10 mouse cellular contexts compared by ENCODE assay signal in genomic region chr16:92608180-92608960, GRCm38 (mm10).
DNase-seq lines count a peak whose midpoint lies in the region; ATAC-seq and TF ChIP-seq lines count a peak whose summit lies in the region.
"Had no signal": no experiment of that assay in that cellular context is flagged by ENCODE, and none has a peak within 500 bp of the region (broad histone marks: within the 10 kb centered on the region; RNA-seq: fewer than 3 reads in every experiment).

No protein-coding gene starts in this region.

- H3K4me2 ChIP-seq in kidney, embryonic 16.5 days (replicated peaks; ENCODE audit: low read depth, low read length), result 0 out of 2 replicates have a peak overlapping the region, but pooled peaks have one; percentile 8

- peaks cover 35% of the 10 kb centered on the region for H3K4me1 ChIP-seq in kidney, embryonic 16.5 days (ENCODE audit: insufficient read depth, low read length)
- H3K4me1 ChIP-seq in ES-E14 (ENCODE audit: control insufficient read depth in 2 of 2, insufficient read depth in 2 of 2, low read length in 2 of 2, poor library complexity in 1 of 2), result no peaks in the 10 kb centered on the region

- no peak for ATAC-seq in kidney, embryonic 16.5 days (ENCODE audit: low FRiP score, low TSS enrichment)
- peak; percentile 61 for ATAC-seq in megakaryocyte-erythroid progenitor cell, adult 5-6 weeks (replicated peaks; ENCODE audit: low FRiP score, low TSS enrichment, poor library complexity, severe bottlenecking)

- no peak overlapping the region for H3K4me3 ChIP-seq in kidney, embryonic 16.5 days (ENCODE audit: low read length)
- H3K4me3 ChIP-seq in ES-E14 (ENCODE audit: insufficient read depth in 1 of 2, low read depth in 1 of 2, low read length in 2 of 2, poor library complexity in 1 of 2, severe bottlenecking in 1 of 2), result no peak overlapping the region

- WGBS in kidney, embryonic 16.5 days, result 39% methylated on average over 14 of the region's 14 CpGs

- DNase-seq in kidney, postnatal 10 days, result no peak
- no peak for DNase-seq in ES-E14 (ENCODE audit: low read depth, low spot score)
- peak; percentile 59 for DNase-seq in fibroblast of lung, adult 2 months (ENCODE audit: low read depth)
- DNase-seq in heart, postnatal 10 days, result no peak
- DNase-seq in gastrocnemius, adult 8-10 months (ENCODE audit: low spot score in 2 of 2), result no peak
- no peak for DNase-seq in yolk sac, embryonic 10.5 days (ENCODE audit: low spot score)
- DNase-seq: cerebellum, adult 9-11 months; heart, postnatal 14 days had no signal

- peaks cover 12% of the 10 kb centered on the region; the same call in 1 of the 2 replicates for H3K27me3 ChIP-seq in kidney, embryonic 16.5 days (ENCODE audit: insufficient read depth, low read length)

- H3K27ac ChIP-seq in kidney, embryonic 16.5 days (ENCODE audit: low read length), result no peak overlapping the region
- no peak overlapping the region for H3K27ac ChIP-seq in ES-E14 (ENCODE audit: insufficient read depth, low read depth, low read length, poor library complexity, severe bottlenecking)

- H3K9me3 ChIP-seq in kidney, embryonic 16.5 days (ENCODE audit: low read length), result no peaks in the 10 kb centered on the region
- H3K9me3 ChIP-seq in ES-E14 (ENCODE audit: control insufficient read depth, insufficient read depth, low read depth, low read length), result no peaks in the 10 kb centered on the region

- intact Hi-C loops in heart, postnatal 10 days (cut with DNase I), result loop anchor here (5.0 kb wide), 1 partner anchor 41 kb away; no protein-coding TSS in a partner anchor

- in situ Hi-C loops in ES-E14 (cut with MboI; ENCODE audit: low sequenced_read_pairs in 2 of 2, unreplicated experiment in 2 of 2), result no loop called here

- H3K9ac ChIP-seq in kidney, embryonic 16.5 days (replicated peaks; ENCODE audit: low read length), result no peak overlapping the region
- no peak overlapping the region for H3K9ac ChIP-seq in ES-E14 (ENCODE audit: insufficient read depth, low read depth, low read length, poor library complexity, severe bottlenecking)

- H3K36me3 ChIP-seq in kidney, embryonic 16.5 days (ENCODE audit: insufficient read depth, low read length), result no peaks in the 10 kb centered on the region
- no peaks in the 10 kb centered on the region for H3K36me3 ChIP-seq in ES-E14 (ENCODE audit: control insufficient read depth, insufficient read depth, low read length, poor library complexity, severe bottlenecking)

TF ChIP-seq in ES-E14, 5 proteins besides CTCF, POLR2A, EP300 and RAD21:
- TF ChIP-seq ZNF384 (IDR thresholded peaks at IDR 0.05; ENCODE audit: low read depth, low read length) (no peak), CHD2 (IDR thresholded peaks at IDR 0.05; ENCODE audit: low read depth, low read length) (no peak), MAFK (IDR thresholded peaks at IDR 0.05; ENCODE audit: insufficient read depth, low read depth, low read length) (peak; percentile 60; the same call in 1 of the 2 replicates), HCFC1 (IDR thresholded peaks at IDR 0.05; ENCODE audit: borderline replicate concordance, insufficient read depth, low read length) (no peak)
